Mouse (Mus musculus) liver, postnatal 0 days (tissue): ENCODE measurements around the gene Sppl2a.
"Not testable (repeated sequence)": the region's sequence is repeated elsewhere in the genome, so short reads cannot be mapped to it uniquely, and the experiment has no call there.

ENCODE experiments used
- CTCF ChIP-seq: sonication (generic); IDR thresholded peaks from 2 replicates; pipeline ENCODE4 v1.5.1; 2016; ENCODE audit warnings: antibody characterized with exemption, low read depth
- EP300 ChIP-seq: IDR thresholded peaks from 2 replicates; pipeline ENCODE4 v1.6.1; 2016; ENCODE audit warnings: antibody characterized with exemption, low read depth, mild to moderate bottlenecking

GRCm38 (mm10) chr2:126882711-126883110, 50.3 kb downstream of the Sppl2a start:
- not testable (repeated sequence) for TF ChIP-seq CTCF, EP300
